Mouse (Mus musculus) thymus, adult 2 months (tissue): ENCODE results near the gene Wfdc10. TPM values are rescaled to one million over a fixed set of nuclear protein-coding genes. Genes with fewer than 3 reads are reported as not detected.

ENCODE experiments used
- DNase-seq: peaks from one replicate; pipeline ENCODE4 v3.0.0; 2021
- H3K27ac ChIP-seq: fragments of 200-500 bp; 2 replicates; pipeline ENCODE4 v1.5.1; 2012; ENCODE audit warnings: low read length, control low read depth; ENCODE audit not compliant: control insufficient read depth, insufficient read depth
- H3K27me3 ChIP-seq: fragments of 200-500 bp; 2 replicates; pipeline ENCODE4 v1.6.1; 2012; ENCODE audit warnings: mild to moderate bottlenecking, low read length, moderate library complexity, mixed read lengths; ENCODE audit not compliant: control insufficient read depth, insufficient read depth
- H3K36me3 ChIP-seq: fragments of 200-500 bp; 2 replicates; pipeline ENCODE4 v1.6.1; 2012; ENCODE audit warnings: mild to moderate bottlenecking, low read length, moderate library complexity; ENCODE audit not compliant: control insufficient read depth, insufficient read depth
- H3K4me1 ChIP-seq: fragments of 200-500 bp; replicated peaks from 2 replicates; pipeline ENCODE4 v1.6.1; 2012; ENCODE audit warnings: low read length; ENCODE audit not compliant: control insufficient read depth, insufficient read depth
- H3K4me3 ChIP-seq: fragments of 200-500 bp; 2 replicates; pipeline ENCODE4 v1.5.1; 2012; ENCODE audit warnings: mild to moderate bottlenecking, low read length, control low read depth, moderate library complexity; ENCODE audit not compliant: control insufficient read depth, insufficient read depth
- CTCF ChIP-seq: fragments of 200-500 bp; IDR thresholded peaks from 2 replicates; pipeline ENCODE4 v1.5.1; 2012; ENCODE audit warnings: mild to moderate bottlenecking, control low read depth, low read length, moderate library complexity, borderline replicate concordance; ENCODE audit not compliant: control insufficient read depth, poor library complexity, insufficient read depth; ENCODE audit errors: extremely low read depth
- POLR2A ChIP-seq: fragments of 200-500 bp; IDR thresholded peaks from 2 replicates; pipeline ENCODE4 v1.6.1; 2012; ENCODE audit warnings: mild to moderate bottlenecking, low read length, control low read depth, moderate library complexity; ENCODE audit not compliant: control insufficient read depth, poor library complexity, insufficient read depth; ENCODE audit errors: extremely low read depth
- WGBS: fragments of 180-500 bp; shearing (Covaris S2); methylation state at CpG from one replicate; pipeline ENCODE4 v1.1.7; 2018; 5-methylcytosine and 5-hydroxymethylcytosine counted together
- polyA plus RNA-seq: library from polyadenylated mRNA; depleted of rRNA; stranded (reverse); fragments of >200 nt; gene quantifications from 2 replicates; pipeline ENCODE4 v1.2.3, GENCODE M21; 2012

Wfdc10 gene
- polyA plus RNA-seq, 1 experiment, result not detected

- 99% methylated on average over 3 of the region's 3 CpGs for WGBS
- H3K4me1 ChIP-seq, result no peaks in the 10 kb centered on the region
These were observed 17.1 kb upstream of the Wfdc10 start, which contains the start of gene Wfdc16 for GRCm38 (mm10) chr2:164638696-164639095. Gene Wfdc16, minus strand, starts transcription at chr2:164638796.

GRCm38 (mm10) chr2:164641129-164641528 lies 14.7 kb upstream of the Wfdc10 start:
- Histone ChIP-seq H3K4me1 (no peaks in the 10 kb centered on the region), H3K27ac (no peak overlapping the region; the same call in 1 of the 2 replicates), H3K27me3 (no peaks in the 10 kb centered on the region; the same call in 1 of the 2 replicates), H3K4me3 (no peak overlapping the region), H3K36me3 (no peaks in the 10 kb centered on the region)
- 14% methylated on average over 7 of the region's 7 CpGs for WGBS
- no peak for DNase-seq
- TF ChIP-seq CTCF, result no peak
- TF ChIP-seq POLR2A, result no peak

More at GRCm38 (mm10) chr2:164638696-164639095, 17.1 kb upstream of the Wfdc10 start, which contains the start of gene Wfdc16:
- TF ChIP-seq CTCF (no peak), POLR2A (no peak)
- Histone ChIP-seq H3K36me3 (no peaks in the 10 kb centered on the region), H3K27me3 (no peaks in the 10 kb centered on the region; the same call in 1 of the 2 replicates), H3K4me3 (no peak within 1 kb of the TSS), H3K27ac (no peak within 1 kb of the TSS)
- no peak for DNase-seq

GRCm38 (mm10) chr2:164641881-164642673 lies 13.8 kb upstream of the Wfdc10 start:
- Histone ChIP-seq H3K4me1 (no peaks in the 10 kb centered on the region), H3K27ac (no peak overlapping the region), H3K36me3 (no peaks in the 10 kb centered on the region), H3K4me3 (no peak overlapping the region), H3K27me3 (no peaks in the 10 kb centered on the region; the same call in 1 of the 2 replicates)
- TF ChIP-seq POLR2A (no peak), CTCF (no peak)
- WGBS, result 91% methylated on average over 13 of the region's 13 CpGs
- no peak for DNase-seq

- DNase-seq, result no peak
- Histone ChIP-seq H3K27ac (no peak within 1 kb of the TSS), H3K4me1 (no peaks in the 10 kb centered on the region), H3K27me3 (no peaks in the 10 kb centered on the region), H3K4me3 (no peak within 1 kb of the TSS), H3K36me3 (no peaks in the 10 kb centered on the region)
- 74% methylated on average over 9 of the region's 9 CpGs for WGBS
- TF ChIP-seq CTCF, result no peak
- TF ChIP-seq POLR2A, result no peak
These were observed 637 bp downstream of the Wfdc10 start, which contains the start of gene Wfdc9 for GRCm38 (mm10) chr2:164656483-164656882. Gene Wfdc9, minus strand, starts transcription at chr2:164656583.

GRCm38 (mm10) chr2:164664851-164665250 lies 9.0 kb downstream of the Wfdc10 start:
- H3K27ac ChIP-seq, result no peak overlapping the region
- H3K4me1 ChIP-seq, result no peaks in the 10 kb centered on the region
- no peaks in the 10 kb centered on the region for H3K27me3 ChIP-seq
- no peak overlapping the region for H3K4me3 ChIP-seq
- TF ChIP-seq POLR2A (no peak), CTCF (no peak)
- no peaks in the 10 kb centered on the region for H3K36me3 ChIP-seq
- WGBS, result 93% methylated on average over 7 of the region's 7 CpGs
- DNase-seq, result no peak

- WGBS, result 77% methylated on average over 5 of the region's 5 CpGs
These were observed 14.4 kb downstream of the Wfdc10 start for GRCm38 (mm10) chr2:164670261-164670660.

More at GRCm38 (mm10) chr2:164670261-164670660, 14.4 kb downstream of the Wfdc10 start:
- Histone ChIP-seq H3K27ac (no peak overlapping the region), H3K4me1 (no peaks in the 10 kb centered on the region; the same call in 1 of the 2 replicates), H3K36me3 (no peaks in the 10 kb centered on the region), H3K4me3 (no peak overlapping the region), H3K27me3 (no peaks in the 10 kb centered on the region)
- TF ChIP-seq POLR2A, result no peak
- no peak for TF ChIP-seq CTCF
- DNase-seq, result no peak
